Mouse (Mus musculus): ENCODE measurements around the gene Mipep.
A peak's percentile ranks its signal among the peaks of the same experiment; 100 is the strongest.

Gene Mipep

DNA sequence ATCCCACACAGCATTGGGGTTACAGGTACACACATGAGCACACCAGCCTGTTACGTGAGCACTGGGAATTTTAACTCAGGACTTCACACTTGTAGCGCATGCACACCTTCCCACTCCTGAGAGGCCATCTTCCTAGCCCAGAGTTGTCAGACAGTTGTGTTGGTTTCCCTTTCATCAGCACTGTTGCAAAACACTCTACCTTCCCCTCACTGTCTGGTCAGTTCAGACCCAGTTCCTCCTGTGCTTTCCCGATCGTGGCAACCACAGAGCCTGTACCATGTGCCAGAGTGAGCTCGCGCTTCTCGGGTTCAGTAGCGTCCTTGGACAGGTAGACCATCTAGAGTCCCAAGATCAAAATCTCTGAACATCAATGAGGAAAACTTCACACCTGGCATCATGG, 27.1 kb upstream of the Mipep start:
- no peak for DNase-seq (ENCODE audit: low spot score)

DNA sequence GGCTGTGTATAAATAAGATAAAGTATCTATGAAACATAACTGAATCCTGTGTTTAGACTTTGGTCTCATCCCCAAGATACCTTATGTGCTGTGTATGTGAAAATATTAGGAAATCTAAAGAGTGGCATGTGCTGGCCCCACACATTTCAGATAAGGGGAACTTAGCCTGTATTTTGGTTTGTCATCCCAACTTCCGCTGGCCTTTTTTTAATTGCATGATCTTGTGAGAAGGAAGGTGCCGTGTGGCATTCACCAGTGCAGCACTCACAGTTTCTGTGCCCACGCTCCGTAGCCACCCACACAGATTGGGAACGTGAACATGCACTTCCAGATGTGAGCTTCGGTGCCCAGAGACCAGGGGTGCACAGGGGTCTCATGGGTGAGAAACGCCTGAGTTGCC, 26.7 kb upstream of the Mipep start:
- no peak for DNase-seq (ENCODE audit: low spot score)

DNA sequence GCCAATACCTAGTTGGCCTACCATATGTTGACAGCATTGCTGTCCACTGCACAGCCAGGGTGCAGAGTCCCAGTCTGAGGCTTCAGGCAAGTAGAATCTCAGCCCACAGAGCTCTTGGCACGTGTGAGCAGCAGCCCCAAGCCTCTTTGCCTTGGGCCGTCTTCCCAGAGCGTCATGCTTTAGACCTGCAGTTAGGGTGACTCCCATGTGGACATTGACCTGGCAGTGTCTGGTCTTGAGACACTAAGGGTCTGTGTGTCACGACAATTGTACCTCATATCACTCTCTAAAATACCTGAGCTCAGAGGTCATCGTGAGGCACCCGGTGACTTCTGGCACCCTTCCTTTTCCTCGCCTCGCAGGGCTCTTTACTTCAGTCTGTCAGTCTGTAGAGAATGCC, 25.3 kb upstream of the Mipep start:
- no peak for DNase-seq (ENCODE audit: low spot score)

DNA sequence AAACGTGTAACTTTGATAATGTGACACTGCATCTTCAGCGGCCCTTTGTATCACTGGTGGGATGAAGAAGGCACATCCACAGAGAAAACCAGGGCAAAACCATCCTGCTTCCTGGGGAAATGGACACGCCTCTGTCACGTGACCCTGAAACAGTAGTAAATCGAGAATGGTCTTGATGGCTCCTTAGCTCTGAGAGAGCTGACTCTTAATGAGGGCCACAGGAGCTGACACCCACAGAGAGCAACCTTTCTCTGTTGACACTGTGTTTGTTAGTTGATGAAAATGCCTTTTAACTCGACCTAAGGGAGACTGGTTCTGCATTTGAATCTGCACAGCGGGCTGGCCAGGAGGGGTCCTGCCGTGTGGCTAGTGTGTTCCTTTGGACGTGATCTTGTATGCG, 22.6 kb upstream of the Mipep start:
- no peak for DNase-seq (ENCODE audit: low spot score)

DNA sequence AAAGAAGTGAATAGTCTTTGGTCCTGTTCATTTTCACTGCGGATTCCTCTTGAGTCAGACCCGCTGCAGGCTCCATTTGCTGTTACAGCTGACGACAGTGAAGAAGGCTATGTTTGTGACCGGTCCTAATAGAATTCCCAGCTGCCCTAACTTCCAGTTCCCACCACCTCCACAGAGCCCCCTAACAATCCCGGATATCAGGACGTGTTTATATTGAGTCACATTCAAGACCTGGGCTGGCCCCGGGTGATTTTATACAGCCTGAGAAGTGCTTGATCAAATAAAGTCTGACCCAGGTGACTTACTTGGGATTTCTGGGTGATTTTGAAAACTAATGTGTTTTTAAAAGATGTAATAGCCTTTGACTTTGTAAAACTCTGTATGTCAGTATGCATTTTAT, 21.6 kb upstream of the Mipep start:
- DNase-seq (ENCODE audit: low spot score) = no peak

DNA sequence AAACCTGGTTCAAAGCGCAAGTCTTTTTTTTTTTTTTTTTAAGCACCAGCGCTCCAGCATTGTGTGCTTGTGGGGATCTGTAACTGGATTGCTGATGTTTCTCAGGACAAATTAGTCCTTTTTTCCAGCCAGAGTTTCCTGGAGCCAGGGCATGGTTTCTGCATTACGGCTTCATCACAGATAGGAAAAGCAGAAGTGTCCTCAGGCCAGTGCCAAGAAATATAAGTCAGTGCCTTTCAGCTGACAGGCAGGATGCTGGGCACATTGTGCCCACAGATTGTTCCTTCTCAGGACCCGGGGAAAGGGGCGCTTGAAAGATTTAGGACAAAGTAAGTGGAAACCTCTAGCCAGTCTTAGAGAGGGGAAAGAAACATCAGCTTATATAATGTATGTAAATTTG, 20.6 kb upstream of the Mipep start:
- no peak for DNase-seq (ENCODE audit: low spot score)

DNA sequence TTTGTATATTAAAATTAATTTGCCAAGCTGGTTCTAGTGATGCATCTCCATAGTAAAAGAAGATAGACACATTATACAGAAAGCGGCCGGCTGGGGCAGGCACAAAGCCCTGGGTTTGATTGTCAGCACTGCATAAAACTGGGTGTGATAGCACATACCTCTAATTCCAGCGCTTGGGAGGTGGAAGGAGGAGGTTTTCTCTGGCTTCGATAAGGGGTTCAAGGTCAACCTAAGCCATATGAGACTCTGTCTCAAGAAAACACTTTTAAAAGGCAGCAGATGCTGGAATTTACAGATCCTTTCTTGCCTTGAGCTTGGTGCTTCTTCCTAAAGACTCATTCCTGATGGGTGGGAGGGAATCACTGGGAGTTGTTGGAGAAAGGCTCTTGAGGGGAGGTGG, 19.8 kb upstream of the Mipep start:
- no peak for DNase-seq (ENCODE audit: low spot score)

DNA sequence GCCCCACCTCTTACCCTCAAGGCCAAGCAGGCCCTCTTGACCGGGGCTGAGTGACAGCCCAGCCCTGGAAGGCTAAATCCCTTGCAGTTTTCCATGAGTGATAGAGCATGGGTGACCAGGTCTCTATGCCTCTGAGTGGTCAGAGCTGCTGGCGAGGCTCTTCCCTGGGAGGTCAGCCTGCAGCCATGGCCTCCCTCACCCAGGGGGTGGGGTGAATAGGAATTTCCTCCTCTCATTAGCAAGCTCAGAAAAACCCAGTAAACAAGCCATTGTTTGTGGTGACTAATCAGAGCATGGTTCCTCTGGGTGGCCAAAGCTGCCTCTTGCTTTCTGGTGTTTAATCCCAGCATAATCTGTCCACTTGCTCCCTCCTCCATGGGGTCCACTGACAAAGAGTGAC, 19.3 kb upstream of the Mipep start:
- DNase-seq (ENCODE audit: low spot score) = no peak

DNA sequence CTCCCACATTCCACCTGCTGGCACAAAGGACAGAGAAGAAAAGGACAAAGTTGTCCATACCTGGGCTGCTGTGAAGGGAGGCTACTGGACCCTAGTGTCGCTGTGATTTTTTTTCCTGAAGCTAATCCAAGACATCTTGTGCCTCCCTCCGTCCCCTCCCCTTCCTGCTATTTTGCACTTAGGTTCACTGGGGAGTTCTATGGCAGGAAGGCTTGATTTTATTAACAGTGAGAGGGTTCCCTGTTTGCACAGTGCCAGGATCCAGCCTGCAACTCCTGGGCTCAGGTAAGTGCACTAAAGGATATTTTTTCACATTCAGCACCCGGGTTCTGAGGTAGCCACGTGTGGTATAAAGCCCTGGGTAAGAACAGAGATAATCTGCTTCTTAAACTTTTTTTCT, 16.5 kb upstream of the Mipep start, which contains the start of gene C1qtnf9:
TSS of gene C1qtnf9 (plus strand) at position 251 of the 400 bp plus-strand sequence.
- DNase-seq (ENCODE audit: low spot score) = no peak

DNA sequence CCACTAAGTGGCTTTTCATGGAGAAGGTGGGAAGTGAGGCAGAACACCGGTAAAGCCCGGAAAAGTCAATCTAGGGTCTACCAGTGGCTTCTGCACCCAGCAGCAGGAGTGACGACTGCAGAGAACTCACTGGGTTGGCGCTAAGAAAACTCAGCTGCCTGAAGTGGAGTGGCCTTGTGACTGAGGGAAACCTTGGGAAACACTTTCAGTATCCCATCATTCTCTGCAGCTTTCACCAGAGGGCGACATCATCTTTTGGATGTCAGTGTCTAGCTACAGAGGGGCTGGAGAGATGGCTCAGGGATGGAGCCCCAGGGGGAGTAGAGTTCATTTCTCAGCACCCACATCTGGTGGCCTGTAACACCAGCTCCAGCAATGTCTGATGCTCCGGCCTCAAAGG, 15.0 kb upstream of the Mipep start:
- DNase-seq (ENCODE audit: low spot score) = no peak

DNA sequence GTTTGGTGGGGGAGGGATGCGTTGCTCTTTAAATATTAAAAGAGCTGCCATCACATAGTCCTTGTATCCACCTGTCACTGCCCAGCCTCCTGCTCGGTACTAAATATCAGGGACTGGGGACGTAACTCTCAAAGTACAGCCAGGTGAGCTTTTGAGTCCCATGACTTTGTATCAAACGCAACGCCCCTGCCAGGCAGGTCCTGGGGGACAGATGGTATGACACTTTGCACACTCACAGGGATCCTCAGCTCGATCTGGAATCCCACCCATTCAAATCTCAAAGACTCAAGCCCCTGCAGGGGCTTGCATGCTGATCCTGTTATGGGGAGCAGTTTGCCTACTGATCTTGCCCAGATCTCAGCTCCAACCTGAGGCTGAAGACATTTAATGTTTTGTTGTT, 13.8 kb upstream of the Mipep start:
- DNase-seq (ENCODE audit: low spot score) = no peak

DNA sequence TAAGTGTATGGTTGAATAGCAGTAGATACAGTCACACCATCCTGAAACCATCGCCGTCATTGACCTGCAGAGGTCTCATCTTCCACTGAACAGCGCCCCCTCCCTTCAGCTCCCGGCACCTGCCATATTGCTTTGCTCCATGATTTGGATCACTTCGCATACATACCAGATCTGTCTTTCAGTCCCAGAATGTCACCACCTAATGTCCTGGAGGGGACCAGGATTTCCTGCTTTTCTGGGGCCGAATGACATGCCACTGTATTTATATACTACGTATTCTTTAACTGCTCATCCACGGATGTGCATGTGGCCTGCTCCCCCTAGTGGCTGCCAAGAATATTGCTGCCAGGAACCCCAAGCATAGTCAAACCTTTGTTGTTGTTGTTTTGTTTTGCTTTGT, 13.3 kb upstream of the Mipep start:
- DNase-seq (ENCODE audit: low spot score) = peak; percentile 45

DNA sequence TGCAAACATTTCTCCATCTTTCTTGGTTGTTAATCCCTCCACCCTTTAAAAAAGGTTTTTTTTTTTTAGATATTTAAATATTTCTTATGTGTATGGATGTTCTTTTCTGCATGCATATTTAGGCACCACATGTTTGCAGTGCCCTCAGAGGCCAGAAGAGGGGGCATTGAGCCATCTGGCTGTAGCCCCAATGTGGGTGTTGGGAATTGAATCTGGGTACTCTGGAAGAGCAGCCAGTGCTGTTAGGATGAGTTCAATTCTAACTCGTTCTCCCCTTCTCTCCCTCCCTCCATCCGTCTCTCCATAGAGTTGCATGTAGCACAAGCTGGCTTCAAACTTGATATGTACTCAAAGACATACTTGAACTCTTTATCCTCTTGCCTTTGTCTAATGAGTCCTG, 10.9 kb upstream of the Mipep start:
- DNase-seq (ENCODE audit: low spot score) = no peak

DNA sequence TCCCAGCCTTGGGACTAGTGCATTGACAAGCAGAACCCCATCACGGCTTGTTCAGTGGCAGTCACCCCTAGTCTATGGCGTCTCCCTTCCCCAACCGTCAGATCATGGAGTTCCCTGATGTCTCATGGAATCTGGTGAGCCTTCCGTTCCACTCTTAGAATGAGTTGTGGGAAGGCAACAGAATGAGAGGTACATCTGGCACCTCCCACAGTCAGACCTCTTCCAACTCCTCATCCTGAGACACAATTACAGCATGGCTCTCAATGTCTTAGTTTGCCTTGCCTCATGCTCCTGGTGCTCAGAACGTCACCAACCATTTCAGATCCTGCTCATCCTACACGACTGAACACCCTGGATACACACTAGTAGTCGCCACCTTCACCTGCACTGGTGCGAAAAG, 7.9 kb upstream of the Mipep start:
- no peak for DNase-seq (ENCODE audit: low spot score)

DNA sequence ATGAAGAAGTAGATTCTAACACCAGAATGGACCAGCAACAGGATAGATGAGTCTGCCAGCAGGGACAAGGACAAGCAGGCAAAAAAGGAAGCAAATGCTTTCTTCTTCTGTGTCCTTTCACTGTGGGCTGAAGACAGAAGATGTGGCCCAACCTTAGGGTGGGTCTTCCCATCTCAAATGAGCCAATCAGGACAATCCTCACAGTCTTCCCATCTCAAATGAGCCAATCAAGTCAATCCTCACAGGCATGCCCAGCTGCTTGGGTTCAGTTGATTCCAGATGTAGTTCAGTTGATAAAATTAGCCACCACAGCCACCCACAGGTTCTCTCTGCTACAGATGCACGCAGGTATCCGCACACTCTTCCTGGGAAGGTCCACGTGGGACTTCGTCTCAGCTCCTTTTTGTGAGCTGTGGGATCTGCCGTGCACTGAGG, 6.9 kb upstream of the Mipep start:
- no peak for DNase-seq (ENCODE audit: low spot score)

DNA sequence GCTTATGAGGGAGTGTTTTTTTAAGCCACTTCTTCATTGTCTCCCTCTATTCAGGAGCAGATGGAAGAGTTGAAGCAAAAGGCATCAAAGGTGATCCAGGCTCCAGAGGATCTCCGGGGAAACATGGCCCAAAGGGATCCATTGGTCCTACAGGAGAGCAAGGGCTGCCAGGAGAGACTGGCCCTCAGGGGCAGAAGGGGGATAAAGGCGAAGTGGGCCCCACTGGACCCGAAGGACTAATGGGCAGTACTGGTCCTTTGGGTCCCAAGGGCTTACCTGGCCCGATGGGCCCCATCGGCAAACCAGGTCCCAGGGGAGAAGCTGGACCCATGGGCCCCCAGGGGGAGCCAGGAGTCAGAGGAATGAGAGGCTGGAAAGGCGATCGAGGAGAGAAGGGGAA, 5.2 kb upstream of the Mipep start:
- DNase-seq (ENCODE audit: low spot score) = no peak

DNA sequence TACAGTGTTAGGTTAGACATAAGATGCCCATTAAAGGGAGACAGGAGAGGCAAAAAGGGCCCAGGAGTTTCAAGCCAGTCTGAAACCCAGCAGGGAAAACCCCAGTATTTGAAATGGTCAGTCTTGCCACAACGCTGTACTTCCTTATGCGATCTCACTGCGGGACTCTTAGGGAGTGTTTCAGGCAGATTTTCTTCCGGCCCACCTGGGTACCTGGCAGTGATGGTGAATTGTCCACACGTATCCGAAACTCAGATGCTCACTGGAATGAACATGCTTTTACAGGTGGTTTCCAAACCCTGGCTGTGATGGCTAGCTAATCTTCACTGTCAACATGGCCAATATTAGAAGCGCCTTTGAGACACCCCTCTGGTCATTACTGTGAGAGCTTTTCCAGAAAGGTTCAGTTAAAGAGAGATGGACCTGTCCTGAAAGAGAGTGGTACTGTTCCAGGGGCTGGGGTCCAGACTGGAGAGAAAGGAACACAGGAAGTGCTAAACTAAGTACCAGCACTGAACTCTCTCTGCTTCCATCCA, 2.2 kb upstream of the Mipep start:
- no peak for DNase-seq (ENCODE audit: low spot score)

DNA sequence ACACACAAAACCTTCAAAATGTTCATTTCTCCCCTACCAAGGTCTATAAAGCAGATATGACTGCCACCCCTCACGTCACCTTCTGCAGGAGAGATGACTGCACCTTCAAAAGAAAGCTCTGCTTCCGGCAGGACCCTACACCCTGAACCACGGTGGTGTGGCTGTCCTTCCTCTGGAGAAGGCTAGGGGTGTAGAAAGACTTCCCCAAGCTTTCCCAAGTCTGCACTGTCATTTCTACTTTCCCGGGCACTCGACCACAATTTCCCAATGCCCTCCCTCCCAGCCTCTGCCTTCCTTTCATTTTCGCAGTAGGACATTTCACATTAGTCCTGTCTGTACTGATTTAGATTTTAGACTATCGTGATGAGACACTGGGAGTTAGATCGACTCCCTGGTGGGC, 1.2 kb upstream of the Mipep start:
- no peak for DNase-seq (ENCODE audit: low spot score)

DNA sequence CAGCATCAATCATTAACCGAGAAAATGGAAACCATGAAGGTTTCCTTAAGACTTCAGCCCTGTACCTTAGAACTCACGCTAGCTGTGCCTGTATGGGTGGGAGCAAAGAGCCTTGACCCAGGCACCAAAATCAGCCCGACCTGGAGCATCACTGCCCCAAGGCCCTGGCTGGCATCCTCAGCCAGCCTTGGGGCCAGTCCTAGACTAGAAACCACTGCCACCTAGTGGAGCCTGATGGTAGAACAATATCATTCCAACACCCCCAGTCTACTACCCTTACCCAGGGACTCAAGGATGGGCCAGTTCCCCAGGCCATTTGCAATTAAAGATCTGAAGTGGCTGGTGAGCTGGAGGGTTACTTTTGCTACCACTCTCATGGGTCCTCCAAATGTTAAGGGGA, 5.7 kb downstream of the Mipep start:
- DNase-seq (ENCODE audit: low spot score) = no peak

DNA sequence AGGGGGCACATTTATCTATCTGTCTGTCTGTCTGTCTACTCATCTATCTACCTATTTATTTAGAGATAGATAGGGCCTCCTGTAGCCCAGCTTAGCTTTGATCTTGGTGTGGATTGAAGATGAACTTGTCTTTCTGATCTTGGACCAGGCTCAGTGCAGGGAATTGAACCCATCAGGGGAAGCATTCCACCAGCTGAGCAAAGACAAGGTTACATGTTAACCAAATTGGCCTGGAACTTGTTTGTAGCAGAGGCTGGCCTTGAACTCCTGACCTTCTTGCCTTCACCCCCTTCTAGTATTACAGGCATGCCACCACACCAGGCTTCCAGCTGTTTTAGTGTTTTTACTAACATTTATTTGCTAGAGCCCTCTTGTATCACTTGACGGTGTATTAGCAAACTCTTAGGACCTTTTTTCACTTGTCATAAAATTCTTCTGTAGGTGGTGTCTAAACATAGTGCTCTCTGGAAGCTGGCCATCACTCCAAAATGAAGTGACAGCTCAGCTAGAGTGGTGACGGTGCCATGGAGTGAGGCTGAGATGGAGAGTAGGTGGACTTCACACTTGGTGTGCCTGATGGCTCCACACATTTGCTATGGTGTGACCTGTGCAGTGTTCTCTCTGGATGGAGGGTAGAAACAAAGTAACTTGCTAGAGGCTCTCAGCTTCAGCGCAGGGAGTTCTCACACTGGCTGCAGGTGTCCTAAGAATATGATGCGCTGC, 12.4 kb downstream of the Mipep start:
- no peak for DNase-seq (ENCODE audit: low spot score)

DNA sequence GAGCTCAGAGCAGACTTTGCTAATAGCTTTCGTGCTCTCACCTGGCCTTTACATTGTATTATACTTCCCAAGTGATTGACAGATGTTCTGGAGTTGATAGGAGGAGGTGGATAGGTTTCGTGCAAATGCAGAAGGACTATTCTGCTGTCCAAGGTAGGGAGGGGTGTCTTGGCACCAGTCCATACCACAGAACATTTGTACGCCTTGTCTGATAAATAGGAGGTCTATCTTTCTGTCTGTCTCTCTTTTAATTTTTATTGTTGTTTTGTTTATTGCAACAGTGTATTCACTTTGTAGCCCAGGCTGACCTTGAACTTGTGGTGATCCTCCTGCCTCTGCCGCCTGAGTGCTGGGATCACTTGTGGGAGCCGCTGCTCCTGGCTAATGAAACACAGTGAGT, 13.2 kb downstream of the Mipep start:
- DNase-seq (ENCODE audit: low spot score) = no peak

DNA sequence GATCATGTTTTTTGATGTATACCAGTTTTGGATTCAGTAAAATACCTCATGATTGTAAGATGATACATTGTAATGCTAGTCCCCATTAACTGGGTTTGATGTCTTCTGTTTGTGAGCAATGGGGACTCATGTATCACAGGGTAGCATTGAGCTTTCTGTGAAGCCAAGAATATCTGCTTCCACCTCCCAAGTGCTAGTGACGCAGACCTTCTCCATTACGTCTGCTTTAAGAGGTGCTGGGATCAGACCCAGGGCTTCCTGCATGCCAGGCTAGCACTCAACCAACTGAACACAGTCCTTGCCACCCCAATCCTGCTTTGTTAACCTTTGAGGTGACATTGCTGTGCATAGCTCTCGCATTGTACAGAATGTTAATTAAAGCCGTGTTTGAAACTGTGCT, 14.3 kb downstream of the Mipep start:
- DNase-seq (ENCODE audit: low spot score) = no peak

DNA sequence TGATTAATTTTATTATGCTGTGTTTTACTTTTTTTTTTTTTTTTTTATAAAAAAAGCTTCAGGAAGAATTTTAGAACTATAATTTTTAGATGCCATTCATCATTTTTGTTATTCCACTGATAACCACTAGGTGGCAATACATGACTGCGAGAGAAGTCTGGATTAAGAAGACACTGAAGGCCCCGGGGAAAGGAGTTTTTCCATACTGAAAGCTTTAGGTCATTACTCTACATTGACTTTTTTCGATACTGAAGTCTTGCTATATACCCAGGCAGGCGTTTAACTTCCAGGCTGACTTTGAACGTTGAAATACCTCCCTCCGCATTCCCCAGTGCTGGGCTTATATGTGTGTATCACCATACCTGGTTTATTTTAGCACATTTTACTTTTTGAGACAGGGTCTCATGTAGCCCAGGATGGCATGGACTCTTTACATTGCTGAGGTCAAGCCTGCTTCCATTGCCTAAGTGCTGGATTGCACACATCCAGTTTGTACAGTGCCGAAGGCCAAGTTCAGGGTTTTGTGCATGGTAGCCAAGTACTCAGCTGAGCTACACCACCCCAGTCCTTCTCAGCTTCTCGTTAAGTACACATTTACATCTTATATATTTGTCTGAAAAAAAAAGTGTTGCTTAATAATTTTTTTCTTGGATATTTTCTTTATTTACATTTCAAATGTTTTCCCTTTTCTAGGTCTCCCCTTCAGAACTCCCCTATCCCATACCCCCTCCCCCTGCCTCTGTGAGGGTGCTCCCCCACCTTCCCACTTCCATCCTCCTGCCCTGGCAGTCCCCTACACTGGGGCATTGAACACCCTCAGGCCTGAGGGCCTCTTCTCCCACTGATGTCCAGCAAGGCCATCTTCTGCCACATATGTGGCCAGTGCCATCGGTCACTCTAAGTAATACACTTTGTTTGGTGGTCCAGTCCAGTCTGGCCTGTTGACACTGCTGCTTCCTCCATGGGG, 15.7 kb downstream of the Mipep start:
- DNase-seq (ENCODE audit: low spot score) = no peak
